Mouse (Mus musculus) liver, postnatal 0 days (tissue): ENCODE data around the gene Cfap45.

Experiments
- CTCF ChIP-seq: sonication (generic); IDR thresholded peaks from 2 replicates; pipeline ENCODE4 v1.5.1; 2016; ENCODE audit warnings: antibody characterized with exemption, low read depth
- EP300 ChIP-seq: IDR thresholded peaks from 2 replicates; pipeline ENCODE4 v1.6.1; 2016; ENCODE audit warnings: antibody characterized with exemption, low read depth, mild to moderate bottlenecking

GRCm38 (mm10) chr1:172474196-172474595 is 46.4 kb upstream of the Cfap45 start:
- TF ChIP-seq CTCF (no peak), EP300 (no peak)
